Mouse (Mus musculus) megakaryocyte progenitor cell, adult 5-6 weeks (primary cell): ENCODE results near the gene Odr4. TPM values are rescaled to one million over a fixed set of nuclear protein-coding genes. Genes with fewer than 3 reads are reported as not detected.

ENCODE experiments used
- ATAC-seq: replicated peaks from 2 replicates; pipeline ENCODE4 v1.8.0; 2016; ENCODE audit warnings: mild to moderate bottlenecking, moderate TSS enrichment, inconsistent platforms; ENCODE audit not compliant: poor library complexity
- total RNA-seq, 2 experiments: library from RNA; stranded (forward) in 1 of 2; stranded (reverse) in 1 of 2; fragments of 157-497, 149-512 nt in 1 of 2; fragments of 200-1000 nt in 1 of 2; gene quantifications; 2 replicates each; pipeline versions ENCODE4 v1.2.3 to v1.2.4; 2015 to 2017

The Odr4 gene
- total RNA-seq, 2 experiments from 2014 or later = 36.1 to 93.9 TPM

DNA sequence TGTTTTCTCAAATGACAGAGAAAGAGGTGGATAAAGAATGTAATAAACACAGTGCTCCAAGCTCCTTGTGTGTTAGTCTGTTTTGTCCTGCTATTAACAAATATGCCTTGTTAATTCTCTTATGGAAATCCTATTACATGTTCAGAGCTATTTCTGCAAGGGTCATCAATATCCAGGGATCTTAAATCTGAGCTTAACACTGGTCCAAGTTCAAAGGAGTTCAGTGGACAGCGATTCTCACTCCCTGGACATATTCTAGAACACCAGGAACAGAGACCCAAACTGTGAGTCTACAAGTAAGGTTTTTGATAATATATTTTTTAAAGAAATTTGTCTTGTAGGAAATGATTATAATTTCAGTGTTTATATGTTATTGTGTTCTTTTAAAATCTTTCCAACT, 73.7 kb downstream of the Odr4 start, which contains the start of gene Pdc:
Gene Pdc (plus strand): TSS at position 213 of the 400 bp plus-strand sequence.
- ATAC-seq = no peak

Other genes starting within 250 kb of the Odr4 start
- not detected in 2 replicates for gene Pdc, start 73.7 kb downstream of the Odr4 start, total RNA-seq (2015)
- gene Pdc, start 73.7 kb downstream of the Odr4 start, total RNA-seq (2017) = not detected in 2 replicates
- gene Tpr, start 242 bp downstream of the Odr4 start, total RNA-seq (2015) = 401 and 492 TPM in 2 replicates
- 401 and 471 TPM in 2 replicates for gene Tpr, start 242 bp downstream of the Odr4 start, total RNA-seq (2017)
- not detected in 2 replicates for gene Prg4, start 73.1 kb upstream of the Odr4 start, total RNA-seq (2015)
- not detected in 2 replicates for gene Prg4, start 73.1 kb upstream of the Odr4 start, total RNA-seq (2017)